25 mouse cellular contexts compared by ENCODE assay signal in the genomic region with DNA sequence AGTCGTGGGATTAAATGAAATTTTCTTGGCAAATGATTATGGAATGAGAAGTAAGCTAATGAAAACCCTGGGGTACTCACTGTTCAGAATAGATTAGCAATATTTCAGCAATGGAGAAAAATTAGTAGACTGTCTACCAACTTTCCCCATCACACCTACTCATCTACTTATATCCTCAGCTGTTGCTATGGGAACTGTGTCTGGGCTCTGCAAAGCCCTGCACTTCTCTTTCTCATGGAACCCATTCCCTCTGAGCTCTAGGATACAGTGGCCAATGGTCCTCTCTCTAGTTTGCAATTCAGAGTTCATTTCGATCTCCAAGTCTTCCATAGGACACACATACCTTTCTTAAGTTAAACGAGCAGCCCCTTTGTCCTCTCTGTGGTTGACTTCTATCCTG.
"Had no signal": no experiment of that assay in that cellular context is flagged by ENCODE, and none has a peak within 500 bp of the region (broad histone marks: within the 10 kb centered on the region; RNA-seq: fewer than 3 reads in every experiment).

No protein-coding gene starts in this region.

- ATAC-seq: liver, embryonic 12.5 days had no signal

- H3K27ac ChIP-seq: kidney, embryonic 15.5 days; left cerebral cortex, adult 2 months; limb, embryonic 10.5 days; limb, embryonic 13.5 days; liver, embryonic 12.5 days; liver, embryonic 15.5 days; lung, embryonic 15.5 days; midbrain, embryonic 12.5 days; neural tube, embryonic 12.5 days; neural tube, embryonic 15.5 days; stomach, embryonic 15.5 days had no signal

- H3K36me3 ChIP-seq: kidney, embryonic 15.5 days; limb, embryonic 10.5 days; limb, embryonic 13.5 days; liver, embryonic 12.5 days; liver, embryonic 15.5 days; lung, embryonic 15.5 days; midbrain, embryonic 12.5 days; neural tube, embryonic 12.5 days; neural tube, embryonic 15.5 days; stomach, embryonic 15.5 days had no signal

- H3K9me3 ChIP-seq: kidney, embryonic 15.5 days; limb, embryonic 10.5 days; limb, embryonic 13.5 days; liver, embryonic 12.5 days; liver, embryonic 15.5 days; lung, embryonic 15.5 days; midbrain, embryonic 12.5 days; neural tube, embryonic 12.5 days; neural tube, embryonic 15.5 days; stomach, embryonic 15.5 days had no signal

- H3K4me3 ChIP-seq: kidney, embryonic 15.5 days; left cerebral cortex, adult 2 months; limb, embryonic 10.5 days; limb, embryonic 13.5 days; liver, embryonic 12.5 days; liver, embryonic 15.5 days; lung, embryonic 15.5 days; midbrain, embryonic 12.5 days; neural tube, embryonic 12.5 days; neural tube, embryonic 15.5 days; stomach, embryonic 15.5 days had no signal

- H3K27me3 ChIP-seq: kidney, embryonic 15.5 days; limb, embryonic 13.5 days; liver, embryonic 12.5 days; liver, embryonic 15.5 days; lung, embryonic 15.5 days; midbrain, embryonic 12.5 days; neural tube, embryonic 12.5 days; neural tube, embryonic 15.5 days; stomach, embryonic 15.5 days had no signal

- H3K9ac ChIP-seq: kidney, embryonic 15.5 days; limb, embryonic 13.5 days; liver, embryonic 12.5 days; liver, embryonic 15.5 days; lung, embryonic 15.5 days; midbrain, embryonic 12.5 days; neural tube, embryonic 12.5 days; neural tube, embryonic 15.5 days; stomach, embryonic 15.5 days had no signal

- H3K4me2 ChIP-seq: kidney, embryonic 15.5 days; limb, embryonic 13.5 days; liver, embryonic 12.5 days; liver, embryonic 15.5 days; lung, embryonic 15.5 days; midbrain, embryonic 12.5 days; neural tube, embryonic 12.5 days; neural tube, embryonic 15.5 days; stomach, embryonic 15.5 days had no signal

- DNase-seq: kidney, adult 11 months; kidney, adult 8-10 months; kidney, postnatal 10 days; kidney, postnatal 36 days; layer of hippocampus, postnatal 36 days; liver; lung, adult 18-20 months; lung, postnatal 14 days; lung, postnatal 4 days; right cerebral cortex, adult 18-20 months; right cerebral cortex, postnatal 14 days; spleen, adult 18-20 months; thymus, adult 18-20 months; thymus, postnatal 36 days had no signal

- H3K4me1 ChIP-seq: kidney, embryonic 15.5 days; limb, embryonic 10.5 days; limb, embryonic 13.5 days; liver, embryonic 12.5 days; liver, embryonic 15.5 days; lung, embryonic 15.5 days; neural tube, embryonic 12.5 days; neural tube, embryonic 15.5 days; stomach, embryonic 15.5 days had no signal
